In the genomic region with DNA sequence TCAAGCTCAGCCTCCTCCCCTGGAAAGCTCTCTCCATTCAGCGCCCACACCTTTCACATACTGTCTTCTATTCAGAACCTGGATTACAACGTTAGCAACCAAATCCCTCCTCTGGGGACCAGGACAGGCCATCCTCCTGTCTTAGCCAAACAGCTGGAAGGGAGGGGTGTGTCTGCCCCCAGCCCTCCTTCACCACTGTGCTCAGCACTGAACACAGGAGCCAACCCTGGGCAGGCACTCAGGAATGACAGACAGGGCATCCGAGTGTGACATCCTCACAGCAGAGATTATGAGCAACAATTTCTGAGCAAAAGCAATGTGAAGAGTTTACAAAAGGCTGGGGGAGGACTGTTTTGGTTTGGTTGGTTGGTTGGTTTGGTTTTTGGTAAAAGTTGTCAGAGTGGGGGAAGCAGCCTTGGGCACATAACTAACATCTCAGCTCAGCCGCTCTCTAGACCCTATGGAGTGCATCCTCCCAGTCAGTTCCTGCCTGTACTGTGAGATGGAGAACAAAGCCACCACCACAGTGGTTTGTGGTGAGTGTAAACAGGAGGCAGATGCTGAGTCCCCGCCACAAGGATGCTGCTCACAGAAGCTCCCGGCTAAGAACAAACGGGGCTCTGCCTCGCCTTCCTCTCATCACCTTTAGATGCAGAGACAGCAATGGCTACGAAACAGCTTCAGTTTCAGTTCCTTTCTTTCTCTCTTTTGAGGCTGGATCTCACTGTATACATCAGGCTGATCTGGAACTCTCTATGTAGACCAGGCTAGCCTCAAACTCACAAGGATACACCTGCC, we compare ENCODE assay signal across 13 mouse cellular contexts. TPM values are rescaled to one million over a fixed set of nuclear protein-coding genes. Genes with fewer than 3 reads are reported as not detected.
DNase-seq lines count a peak whose midpoint lies in the region; ATAC-seq and TF ChIP-seq lines count a peak whose summit lies in the region.
"Had no signal": no experiment of that assay in that cellular context is flagged by ENCODE, and none has a peak within 500 bp of the region (broad histone marks: within the 10 kb centered on the region; RNA-seq: fewer than 3 reads in every experiment).

No protein-coding gene starts in this region.

- no peak overlapping the region for H3K9ac ChIP-seq in stomach, embryonic 16.5 days (ENCODE audit: low read length)
- H3K9ac ChIP-seq in forebrain, embryonic 11.5 days (ENCODE audit: low read length) = no peak overlapping the region
- H3K9ac ChIP-seq: lung, embryonic 14.5 days; midbrain, embryonic 13.5 days had no signal

- no peaks in the 10 kb centered on the region for H3K36me3 ChIP-seq in stomach, embryonic 16.5 days (ENCODE audit: control insufficient read depth, insufficient read depth, low read length)
- H3K36me3 ChIP-seq in forebrain, embryonic 11.5 days (ENCODE audit: control insufficient read depth, insufficient read depth, low read length) = no peaks in the 10 kb centered on the region
- H3K36me3 ChIP-seq: midbrain, embryonic 13.5 days had no signal

- no peak overlapping the region for H3K4me3 ChIP-seq in stomach, embryonic 16.5 days (replicated peaks; ENCODE audit: low read length)
- no peak overlapping the region for H3K4me3 ChIP-seq in forebrain, embryonic 11.5 days (ENCODE audit: low read depth, low read length)
- no peak overlapping the region for H3K4me3 ChIP-seq in gastrocnemius, adult 2 months
- H3K4me3 ChIP-seq: hindbrain, embryonic 10.5 days; midbrain, embryonic 13.5 days had no signal

- 81% methylated on average over 9 of the region's 9 CpGs for WGBS in stomach, embryonic 16.5 days
- 79% methylated on average over 9 of the region's 9 CpGs for WGBS in forebrain, embryonic 11.5 days

- peak; percentile 83 for DNase-seq in 416B (ENCODE audit: low read depth)
- DNase-seq in CD4-positive, CD25-positive, alpha-beta regulatory T cell, adult 2 months (ENCODE audit: low read depth, low spot score) = peak; percentile 60
- peak; percentile 58 for DNase-seq in induced T-regulatory cell, adult 2 months (ENCODE audit: low read depth)
- no peak for DNase-seq in adrenal gland, postnatal 36 days
- no peak for DNase-seq in forebrain, embryonic 11.5 days (ENCODE audit: low spot score)
- DNase-seq in gastrocnemius, adult 2 months = no peak
- DNase-seq: adrenal gland, adult 8-10 months; cerebellum, postnatal 36 days; kidney, adult 9 months; lung, embryonic 14.5 days had no signal

- peak overlapping the region; percentile 47; the same call in 1 of the 2 replicates for H3K27ac ChIP-seq in stomach, embryonic 16.5 days (ENCODE audit: low read length)
- H3K27ac ChIP-seq in forebrain, embryonic 11.5 days (ENCODE audit: low read depth, low read length) = no peak overlapping the region
- no peak overlapping the region for H3K27ac ChIP-seq in gastrocnemius, adult 2 months
- H3K27ac ChIP-seq: hindbrain, embryonic 10.5 days; midbrain, embryonic 13.5 days had no signal

- 0 out of 2 replicates have a peak, but pooled peaks have one; percentile 29 for ATAC-seq in stomach, embryonic 16.5 days (ENCODE audit: insufficient read depth, low FRiP score)
- no peak for ATAC-seq in forebrain, embryonic 11.5 days (replicated peaks; ENCODE audit: low FRiP score)
- ATAC-seq: midbrain, embryonic 13.5 days had no signal

- H3K27me3 ChIP-seq in stomach, embryonic 16.5 days (ENCODE audit: control insufficient read depth, insufficient read depth, low read length) = no peaks in the 10 kb centered on the region
- H3K27me3 ChIP-seq in forebrain, embryonic 11.5 days (ENCODE audit: control insufficient read depth, insufficient read depth, low read length) = no peaks in the 10 kb centered on the region
- H3K27me3 ChIP-seq: midbrain, embryonic 13.5 days had no signal

- intact Hi-C loops in gastrocnemius, adult 2 months (cut with DNase I) = no loop called here

- H3K4me2 ChIP-seq in stomach, embryonic 16.5 days (ENCODE audit: low read depth, low read length) = no peak overlapping the region
- no peak overlapping the region for H3K4me2 ChIP-seq in forebrain, embryonic 11.5 days (ENCODE audit: low read depth, low read length, severe bottlenecking)
- H3K4me2 ChIP-seq: lung, embryonic 14.5 days; midbrain, embryonic 13.5 days had no signal

- TF ChIP-seq CTCF in gastrocnemius, adult 2 months (IDR thresholded peaks at IDR 0.05) = no peak

- no peaks in the 10 kb centered on the region for H3K4me1 ChIP-seq in stomach, embryonic 16.5 days (ENCODE audit: control insufficient read depth, insufficient read depth, low read length)
- no peaks in the 10 kb centered on the region for H3K4me1 ChIP-seq in forebrain, embryonic 11.5 days (replicated peaks; ENCODE audit: control insufficient read depth, insufficient read depth, low read length)

- no peaks in the 10 kb centered on the region for H3K9me3 ChIP-seq in stomach, embryonic 16.5 days (replicated peaks; ENCODE audit: control insufficient read depth, low read length)
- no peaks in the 10 kb centered on the region for H3K9me3 ChIP-seq in forebrain, embryonic 11.5 days (ENCODE audit: control insufficient read depth, low read length)
- H3K9me3 ChIP-seq: hindbrain, embryonic 10.5 days; midbrain, embryonic 13.5 days had no signal

RNA-seq across cellular contexts. Expression of gene Uvrag, which starts 54.1 kb away (rescaled TPM):
- 14.4 and 14.8 TPM in 2 replicates for polyA plus RNA-seq in stomach, embryonic 16.5 days (2015; fragmentation: Nextera tagmentation; extraction: Ambion mirVana)
- total RNA-seq in adrenal gland, postnatal 36 days (2021) = 10 to 100 TPM; 31.2 to 36.3 TPM
- polyA plus RNA-seq in forebrain, embryonic 11.5 days (2014; fragmentation: Nextera tagmentation; extraction: Ambion mirVana) = 12.2 and 12.8 TPM in 2 replicates
- total RNA-seq in gastrocnemius, adult 2 months (2021) = 1 to 10 TPM; 8.6 to 9.2 TPM

Comparison
In these comparisons a context has a peak if more than half of its experiments do, and no peak if none do; other contexts are left out.
1. DNase-seq: peak in 416B (single experiment), CD4-positive, CD25-positive, alpha-beta regulatory T cell, adult 2 months (single experiment) and induced T-regulatory cell, adult 2 months (single experiment); none in adrenal gland, postnatal 36 days (0 of 2), forebrain, embryonic 11.5 days (single experiment) and gastrocnemius, adult 2 months (single experiment).